Mouse (Mus musculus): Measurements from ENCODE around the gene Sgca.

DNA sequence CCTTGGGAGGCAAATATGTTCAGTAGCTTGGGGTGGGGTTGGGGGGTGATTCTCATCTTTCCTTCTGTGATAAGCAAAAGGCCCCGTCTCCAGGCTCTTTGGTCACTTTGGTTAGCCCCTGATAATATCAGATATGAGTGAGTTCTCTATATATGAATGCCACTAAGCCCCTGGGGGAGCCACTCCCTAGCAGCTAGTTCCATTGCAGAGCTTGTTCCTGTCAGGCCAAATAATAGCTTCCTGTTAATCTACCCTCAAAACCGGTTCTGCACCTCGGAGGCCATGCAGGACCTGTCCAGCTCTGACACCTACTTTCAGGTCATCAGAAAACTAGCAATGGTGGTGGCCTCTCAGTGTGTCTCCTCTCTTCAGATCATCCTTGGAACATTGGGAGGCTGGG is 31.3 kb upstream of the Sgca start:
- no peak for TF ChIP-seq POLR2A (IDR thresholded peaks at IDR 0.05; ENCODE audit: borderline replicate concordance, control insufficient read depth, low read depth, low read length)
- TF ChIP-seq CTCF (IDR thresholded peaks at IDR 0.05; ENCODE audit: control insufficient read depth, insufficient read depth, low read length), result no peak

Data from bone marrow, adult 2 months (tissue).